Mouse (Mus musculus): ENCODE results near the gene Mettl23. TPM values are rescaled to one million over a fixed set of nuclear protein-coding genes. Genes with fewer than 3 reads are reported as not detected.
"Not testable (repeated sequence)": the region's sequence is repeated elsewhere in the genome, so short reads cannot be mapped to it uniquely, and the experiment has no call there.

The Mettl23 gene
- polyA plus RNA-seq, 2 experiments from 2014 or later, result 161 to 189 TPM

GRCm38 (mm10) chr11:116884061-116884460 lies 41.0 kb downstream of the Mettl23 start:
- ATAC-seq, result no peak

- peak; percentile 65 for ATAC-seq
Measured at GRCm38 (mm10) chr11:116885275-116886151, 42.4 kb downstream of the Mettl23 start.

GRCm38 (mm10) chr11:116887136-116887535 lies 44.1 kb downstream of the Mettl23 start:
- no peak for ATAC-seq

DNA sequence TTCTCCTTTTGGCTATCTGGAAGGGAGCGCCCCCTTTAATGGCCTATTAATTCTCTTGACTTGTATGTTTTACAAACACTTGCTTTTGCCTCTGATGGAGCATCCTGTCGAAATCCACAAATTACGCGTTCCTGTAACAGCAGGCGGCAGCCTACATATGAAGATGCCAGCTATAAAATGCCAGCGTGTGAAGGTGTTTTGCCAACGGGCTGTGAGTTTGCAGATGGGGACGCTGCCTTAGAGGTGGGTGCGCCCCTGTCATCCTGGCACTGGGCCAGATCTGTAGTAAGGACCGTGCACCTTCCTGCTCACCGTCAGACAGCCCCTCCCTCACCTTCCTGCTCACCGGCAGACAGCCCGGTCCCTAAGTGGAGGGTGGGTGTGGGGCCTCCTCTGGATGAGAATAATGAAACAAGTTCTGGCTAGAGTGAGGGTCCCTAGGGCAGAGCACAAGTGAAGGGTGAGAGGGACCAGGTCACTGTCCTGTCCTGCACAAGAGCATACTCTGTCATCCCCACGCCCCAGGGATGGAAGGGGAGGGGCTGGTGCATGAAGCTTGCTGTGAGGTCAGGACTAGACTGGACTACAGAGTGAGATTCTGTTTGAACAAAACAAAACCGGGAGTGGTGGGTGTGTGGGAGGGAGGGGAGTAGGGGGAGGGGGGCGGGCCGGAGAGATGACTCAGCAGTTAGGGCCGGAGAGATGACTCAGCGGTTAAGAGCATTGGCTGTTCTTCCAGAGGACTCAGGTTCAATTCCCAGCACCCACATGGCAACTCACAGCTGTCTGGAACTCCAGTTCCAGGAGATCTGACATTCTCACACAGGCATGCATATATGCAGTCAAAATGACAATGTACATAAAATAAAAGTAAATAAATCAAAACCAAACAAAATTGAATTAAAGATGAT lies 50.7 kb downstream of the Mettl23 start:
- ATAC-seq, result no peak

GRCm38 (mm10) chr11:116895402-116895801 lies 52.3 kb downstream of the Mettl23 start:
- no peak for ATAC-seq

DNA sequence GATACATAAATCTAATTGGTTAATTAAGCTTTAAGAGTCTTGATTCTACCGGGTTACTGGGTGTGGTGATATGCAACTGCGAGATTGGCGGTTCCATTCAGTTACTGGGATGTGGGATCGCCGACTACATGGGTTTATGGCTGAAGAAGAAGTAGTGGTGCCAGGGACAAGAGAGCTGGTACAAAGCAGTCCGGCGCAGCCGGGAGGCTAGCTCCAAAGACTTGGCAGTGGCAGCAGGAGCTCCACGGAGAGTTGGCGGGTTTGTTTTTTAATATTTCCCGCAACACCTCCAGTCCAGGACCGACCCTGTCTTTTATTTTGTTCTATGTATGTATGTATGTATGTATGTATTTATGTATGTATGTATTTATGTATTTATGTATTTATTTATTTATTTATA lies 56.2 kb downstream of the Mettl23 start:
- no peak for ATAC-seq

- not testable (repeated sequence) for ATAC-seq
Measured at GRCm38 (mm10) chr11:116902588-116902987, 59.5 kb downstream of the Mettl23 start.

Other genes with a start within 250 kb of the Mettl23 start
- gene Rhbdf2, start 216.3 kb upstream of the Mettl23 start, polyA plus RNA-seq (2017; shearing (Covaris generic)), result 1 to 10 TPM; 3.3 to 4.3 TPM
- gene Prcd, start 189.7 kb upstream of the Mettl23 start, polyA plus RNA-seq (2017; shearing (Covaris generic)), result not detected
- gene Cygb, start 189.0 kb upstream of the Mettl23 start, polyA plus RNA-seq (2017; shearing (Covaris generic)), result not detected
- gene St6galnac1, start 67.8 kb upstream of the Mettl23 start, polyA plus RNA-seq (2017; shearing (Covaris generic)), result under 1 TPM; 0.49 to 0.55 TPM
- not detected for gene Mxra7, start 15.2 kb upstream of the Mettl23 start, polyA plus RNA-seq (2017; shearing (Covaris generic))
- gene Jmjd6, start 171 bp downstream of the Mettl23 start, polyA plus RNA-seq (2017; shearing (Covaris generic)), result 10 to 100 TPM; 48.1 to 62.6 TPM
- gene Mfsd11, start 9.2 kb downstream of the Mettl23 start, polyA plus RNA-seq (2017; shearing (Covaris generic)), result 10 to 100 TPM; 30.0 to 32.9 TPM
- gene Srsf2, start 9.8 kb downstream of the Mettl23 start, polyA plus RNA-seq (2017; shearing (Covaris generic)), result 100 to 1,000 TPM; 543 to 659 TPM
- gene Mgat5b, start 75.6 kb downstream of the Mettl23 start, polyA plus RNA-seq (2017; shearing (Covaris generic)), result not detected